Mouse (Mus musculus) embryonic facial prominence, embryonic 13.5 days (tissue): ENCODE measurements around the gene Emsy. TPM values are rescaled to one million over a fixed set of nuclear protein-coding genes. Genes with fewer than 3 reads are reported as not detected.

ENCODE experiments used
- ATAC-seq: fragments of 200-750 bp; cut with Nextera tagmentation; 2 replicates; pipeline ENCODE4 v1.8.0; 2017; ENCODE audit warnings: low read depth; ENCODE audit not compliant: insufficient number of reproducible peaks, insufficient read depth, low FRiP score, low TSS enrichment
- H3K27ac ChIP-seq: fragments of 300-500 bp; sonication (generic); 2 replicates; pipeline ENCODE4 v1.5.1; 2015; ENCODE audit warnings: moderate library complexity, mild to moderate bottlenecking, inconsistent platforms
- H3K27me3 ChIP-seq: fragments of 300-500 bp; sonication (generic); 2 replicates; pipeline ENCODE4 v1.6.1; 2015; ENCODE audit warnings: mild to moderate bottlenecking, inconsistent platforms
- H3K36me3 ChIP-seq: fragments of 300-500 bp; sonication (generic); 2 replicates; pipeline ENCODE4 v1.6.1; 2015; ENCODE audit warnings: mild to moderate bottlenecking, inconsistent platforms
- H3K4me1 ChIP-seq: fragments of 300-500 bp; sonication (generic); 2 replicates; pipeline ENCODE4 v1.6.1; 2015; ENCODE audit warnings: inconsistent platforms
- H3K4me2 ChIP-seq: fragments of 300-500 bp; sonication (generic); 2 replicates; pipeline ENCODE4 v1.6.1; 2015; ENCODE audit warnings: moderate library complexity, mild to moderate bottlenecking, inconsistent platforms
- H3K4me3 ChIP-seq: fragments of 300-500 bp; sonication (generic); 2 replicates; pipeline ENCODE4 v1.5.1; 2015; ENCODE audit warnings: mild to moderate bottlenecking, inconsistent platforms
- H3K9ac ChIP-seq: fragments of 300-500 bp; sonication (generic); 2 replicates; pipeline ENCODE4 v1.6.1; 2015; ENCODE audit warnings: mild to moderate bottlenecking, inconsistent platforms
- H3K9me3 ChIP-seq: fragments of 300-500 bp; sonication (generic); 2 replicates; pipeline ENCODE4 v1.6.1; 2016; ENCODE audit warnings: inconsistent platforms
- WGBS: fragments of 180-500 bp; shearing (Covaris S2); methylation state at CpG from one replicate; pipeline ENCODE4 v1.1.7; 2015; ENCODE audit warnings: mixed read lengths; 5-methylcytosine and 5-hydroxymethylcytosine counted together
- polyA plus RNA-seq: library from polyadenylated mRNA; unstranded; fragments of >200 nt; fragmentation: Nextera tagmentation; extraction: Ambion mirVana; gene quantifications from 2 replicates; pipeline ENCODE4 v1.2.1, GENCODE M21; 2015

The Emsy gene
- polyA plus RNA-seq, 1 experiment from 2014 or later, result 31.0 TPM

GRCm38 (mm10) chr7:98690126-98690525 lies 33.5 kb upstream of the Emsy start:
- peaks cover 29% of the 10 kb centered on the region for H3K4me1 ChIP-seq
- no peak overlapping the region for H3K9ac ChIP-seq
- 92% methylated on average over 1 of the region's 1 CpGs for WGBS
- H3K4me3 ChIP-seq, result no peak overlapping the region
- no peak for ATAC-seq
- no peaks in the 10 kb centered on the region for H3K9me3 ChIP-seq
- H3K27me3 ChIP-seq, result no peaks in the 10 kb centered on the region
- H3K4me2 ChIP-seq, result no peak overlapping the region
- H3K36me3 ChIP-seq, result no peaks in the 10 kb centered on the region
- no peak overlapping the region for H3K27ac ChIP-seq

DNA sequence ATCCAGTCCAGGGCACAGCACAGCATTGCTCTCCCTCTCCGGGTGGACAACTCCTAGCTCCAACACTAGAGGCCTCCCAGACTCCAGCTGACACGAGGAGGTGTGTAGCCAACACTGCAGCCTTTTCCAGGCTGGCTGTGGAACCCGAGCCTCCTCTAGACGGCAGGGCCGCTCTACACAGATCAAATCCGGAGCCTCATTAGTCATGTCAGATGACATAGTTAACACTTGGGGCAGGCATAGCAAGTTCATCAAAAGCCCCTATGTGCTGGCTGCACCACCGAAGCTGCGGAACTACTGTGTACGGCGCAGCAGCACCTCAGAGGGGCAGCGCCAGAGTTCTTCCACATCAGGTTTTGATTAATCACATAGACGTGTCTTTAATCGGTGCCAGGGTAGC lies 29.3 kb upstream of the Emsy start:
- H3K9me3 ChIP-seq, result no peaks in the 10 kb centered on the region
- H3K9ac ChIP-seq, result 0 out of 2 replicates have a peak overlapping the region, but pooled peaks have one; percentile 40
- peak; percentile 85 for ATAC-seq
- H3K4me2 ChIP-seq, result peak overlapping the region; percentile 47
- H3K27ac ChIP-seq, result peak overlapping the region; percentile 48; the same call in 1 of the 2 replicates
- H3K4me1 ChIP-seq, result peaks cover 14% of the 10 kb centered on the region
- WGBS, result 18% methylated on average over 13 of the region's 13 CpGs
- H3K4me3 ChIP-seq, result peak overlapping the region; percentile 13
- H3K27me3 ChIP-seq, result 0 out of 2 replicates have a peak, but pooled peaks cover 3% of the 10 kb centered on the region
- no peaks in the 10 kb centered on the region for H3K36me3 ChIP-seq

DNA sequence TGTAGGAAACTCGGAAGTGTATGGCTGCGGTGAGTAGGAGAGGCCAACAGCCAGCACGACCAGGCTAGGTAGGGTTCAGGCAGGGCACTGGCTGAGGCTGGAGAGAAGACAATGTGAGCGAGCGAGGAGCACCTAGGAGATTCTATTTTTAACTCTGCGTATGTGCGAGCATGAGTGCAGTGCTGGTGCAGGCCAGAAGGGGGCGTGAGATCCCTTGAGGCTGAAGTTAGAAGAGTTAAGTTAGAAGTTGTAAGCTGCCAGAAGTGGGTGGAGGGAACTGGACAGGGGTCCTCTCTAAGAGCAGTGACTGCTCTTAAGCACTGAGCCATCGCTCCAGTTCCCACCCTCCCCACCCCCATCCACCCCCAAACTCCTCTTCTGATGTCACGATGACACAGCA lies 26.2 kb upstream of the Emsy start:
- ATAC-seq, result no peak
- WGBS, result 91% methylated on average over 10 of the region's 10 CpGs
- Histone ChIP-seq H3K27ac (no peak overlapping the region), H3K9ac (no peak overlapping the region), H3K4me2 (no peak overlapping the region), H3K4me1 (peaks cover 21% of the 10 kb centered on the region), H3K36me3 (no peaks in the 10 kb centered on the region), H3K4me3 (no peak overlapping the region), H3K27me3 (0 out of 2 replicates have a peak, but pooled peaks cover 3% of the 10 kb centered on the region), H3K9me3 (no peaks in the 10 kb centered on the region)

DNA sequence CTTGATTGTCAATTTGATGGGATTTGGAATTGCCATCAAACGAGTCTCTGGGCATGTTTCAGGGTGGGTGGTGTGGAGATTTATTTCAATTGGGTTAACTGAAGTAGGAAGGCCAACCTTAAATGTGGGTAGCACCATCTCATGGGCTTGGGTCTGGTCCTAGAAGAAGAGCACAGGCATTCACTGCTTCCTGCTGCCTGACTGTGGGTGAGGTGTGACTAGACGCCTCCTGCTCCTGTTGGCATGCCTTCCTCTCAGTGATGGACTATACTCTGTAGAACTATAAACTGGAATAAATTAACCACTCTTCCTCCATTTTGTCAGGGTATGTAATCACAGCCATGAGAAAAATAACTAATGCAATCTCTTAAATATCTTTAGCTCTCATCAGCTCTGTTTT lies 24.1 kb upstream of the Emsy start:
- ATAC-seq, result no peak
- Histone ChIP-seq H3K9me3 (no peaks in the 10 kb centered on the region), H3K4me2 (no peak overlapping the region), H3K36me3 (no peaks in the 10 kb centered on the region), H3K9ac (no peak overlapping the region), H3K4me3 (no peak overlapping the region), H3K4me1 (peaks cover 12% of the 10 kb centered on the region), H3K27ac (no peak overlapping the region), H3K27me3 (0 out of 2 replicates have a peak, but pooled peaks cover 3% of the 10 kb centered on the region)
- WGBS, result 52% methylated on average over 2 of the region's 2 CpGs

DNA sequence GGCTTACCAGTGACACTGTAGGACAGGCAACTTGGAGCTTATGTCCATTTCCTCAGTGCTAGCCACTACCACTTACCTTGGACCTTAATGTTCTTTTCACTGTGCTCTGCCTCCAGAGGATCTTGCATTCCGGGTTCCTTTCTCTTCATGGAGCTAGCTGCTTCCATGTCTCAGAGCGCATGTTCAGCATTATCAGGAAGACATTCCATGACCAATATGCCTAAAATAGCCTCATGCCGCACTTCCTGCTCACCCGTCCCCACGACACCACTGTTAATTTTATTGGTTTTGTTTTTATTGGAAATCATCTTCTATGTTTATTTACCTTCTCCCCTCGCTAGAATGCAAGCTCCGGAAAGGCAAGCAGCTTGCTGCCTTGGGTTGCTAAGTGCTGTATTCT lies 21.9 kb upstream of the Emsy start:
- Histone ChIP-seq H3K4me1 (peaks cover 9% of the 10 kb centered on the region), H3K27ac (no peak overlapping the region), H3K27me3 (no peaks in the 10 kb centered on the region), H3K4me3 (no peak overlapping the region), H3K36me3 (no peaks in the 10 kb centered on the region), H3K9ac (no peak overlapping the region), H3K9me3 (no peaks in the 10 kb centered on the region), H3K4me2 (peak overlapping the region; percentile 37)
- ATAC-seq, result no peak
- 36% methylated on average over 7 of the region's 7 CpGs for WGBS

DNA sequence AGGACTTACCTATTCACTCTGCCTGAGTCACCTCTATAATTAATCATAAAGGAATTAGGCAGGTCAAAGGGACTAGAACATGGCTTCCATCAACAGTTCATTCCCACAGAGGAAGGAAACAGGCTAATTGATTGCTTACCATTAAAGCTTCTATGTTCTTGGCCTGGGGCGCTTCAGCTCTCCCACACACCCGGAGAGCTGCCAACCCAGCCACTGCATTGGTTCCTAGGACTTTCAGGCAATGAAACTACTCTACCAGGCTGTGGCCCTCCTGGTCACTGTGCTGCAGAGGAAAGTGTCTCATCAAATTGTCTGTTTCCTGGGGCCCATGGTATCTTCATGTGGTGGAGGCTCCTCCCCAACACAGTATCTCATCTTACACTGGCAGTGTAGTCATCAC lies 20.9 kb upstream of the Emsy start:
- WGBS, result 59% methylated on average over 2 of the region's 2 CpGs
- Histone ChIP-seq H3K36me3 (no peaks in the 10 kb centered on the region), H3K27ac (no peak overlapping the region), H3K9me3 (no peaks in the 10 kb centered on the region), H3K4me1 (peaks cover 15% of the 10 kb centered on the region), H3K9ac (no peak overlapping the region), H3K27me3 (no peaks in the 10 kb centered on the region), H3K4me2 (no peak overlapping the region), H3K4me3 (no peak overlapping the region)
- no peak for ATAC-seq

DNA sequence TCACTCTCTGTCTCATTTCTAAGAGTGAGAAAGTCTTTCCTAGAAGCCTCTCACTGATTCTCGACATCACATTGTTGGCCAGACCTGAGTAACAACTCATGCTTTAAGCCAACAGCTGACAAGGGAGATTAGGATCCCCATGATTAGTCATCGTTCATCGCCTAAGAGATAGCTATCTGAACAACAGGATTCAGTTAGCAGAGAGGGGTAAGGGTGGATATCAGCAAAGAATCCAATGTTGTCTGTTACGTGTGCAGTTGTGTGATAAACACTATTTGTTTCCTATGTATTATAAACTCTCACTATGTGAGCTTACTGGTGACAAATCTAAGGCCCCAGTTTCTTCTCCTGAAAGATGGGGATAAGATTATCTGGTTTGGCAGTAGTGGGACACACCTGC lies 17.8 kb upstream of the Emsy start:
- Histone ChIP-seq H3K4me2 (no peak overlapping the region), H3K9ac (no peak overlapping the region), H3K27ac (no peak overlapping the region), H3K36me3 (no peaks in the 10 kb centered on the region), H3K27me3 (peaks cover 3% of the 10 kb centered on the region; the same call in 1 of the 2 replicates), H3K4me3 (no peak overlapping the region), H3K4me1 (peaks cover 29% of the 10 kb centered on the region), H3K9me3 (no peaks in the 10 kb centered on the region)
- whole genome bisulfite sequencing, result 77% methylated on average over 4 of the region's 4 CpGs
- no peak for ATAC-seq

GRCm38 (mm10) chr7:98672241-98672955 lies 15.8 kb upstream of the Emsy start:
- Histone ChIP-seq H3K9me3 (no peaks in the 10 kb centered on the region), H3K9ac (no peak overlapping the region), H3K36me3 (no peaks in the 10 kb centered on the region), H3K27ac (peak overlapping the region; percentile 24; the same call in 1 of the 2 replicates), H3K4me2 (peak overlapping the region; percentile 0; the same call in 1 of the 2 replicates), H3K27me3 (peaks cover 3% of the 10 kb centered on the region; the same call in 1 of the 2 replicates), H3K4me1 (peaks cover 35% of the 10 kb centered on the region), H3K4me3 (no peak overlapping the region)
- WGBS, result 23% methylated on average over 11 of the region's 11 CpGs
- ATAC-seq, result no peak

DNA sequence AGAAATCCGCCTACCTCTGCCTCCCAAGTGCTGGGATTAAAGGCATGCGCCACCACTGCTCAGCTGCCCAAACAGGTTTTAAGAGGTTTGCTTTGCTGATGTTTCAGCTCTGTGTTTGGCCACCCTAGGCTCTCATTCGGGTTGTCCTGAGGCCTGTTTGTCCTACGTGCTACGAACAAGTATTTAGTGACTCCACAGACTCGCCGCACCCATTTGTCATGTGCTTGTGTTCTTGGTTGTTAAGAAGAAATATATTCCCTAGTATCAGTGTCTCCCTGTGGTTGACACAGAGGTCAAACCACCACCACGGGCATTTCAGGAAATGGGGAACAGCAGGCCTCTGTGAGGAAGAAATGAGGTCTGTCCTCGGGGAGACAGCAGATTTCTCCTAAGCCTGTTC lies 14.8 kb upstream of the Emsy start:
- Histone ChIP-seq H3K27me3 (peaks cover 3% of the 10 kb centered on the region; the same call in 1 of the 2 replicates), H3K27ac (0 out of 2 replicates have a peak overlapping the region, but pooled peaks have one; percentile 24), H3K9me3 (no peaks in the 10 kb centered on the region), H3K4me2 (no peak overlapping the region), H3K36me3 (no peaks in the 10 kb centered on the region), H3K4me1 (peaks cover 35% of the 10 kb centered on the region), H3K4me3 (no peak overlapping the region), H3K9ac (no peak overlapping the region)
- no peak for ATAC-seq
- WGBS, result 45% methylated on average over 9 of the region's 9 CpGs

- Histone ChIP-seq H3K4me1 (peaks cover 35% of the 10 kb centered on the region), H3K9me3 (no peaks in the 10 kb centered on the region), H3K4me2 (no peak overlapping the region), H3K27ac (no peak overlapping the region), H3K27me3 (peaks cover 3% of the 10 kb centered on the region; the same call in 1 of the 2 replicates), H3K9ac (no peak overlapping the region), H3K36me3 (no peaks in the 10 kb centered on the region), H3K4me3 (no peak overlapping the region)
- WGBS, result 88% methylated on average over 4 of the region's 4 CpGs
- ATAC-seq, result no peak
These were observed 14.2 kb upstream of the Emsy start for GRCm38 (mm10) chr7:98670831-98671230.

DNA sequence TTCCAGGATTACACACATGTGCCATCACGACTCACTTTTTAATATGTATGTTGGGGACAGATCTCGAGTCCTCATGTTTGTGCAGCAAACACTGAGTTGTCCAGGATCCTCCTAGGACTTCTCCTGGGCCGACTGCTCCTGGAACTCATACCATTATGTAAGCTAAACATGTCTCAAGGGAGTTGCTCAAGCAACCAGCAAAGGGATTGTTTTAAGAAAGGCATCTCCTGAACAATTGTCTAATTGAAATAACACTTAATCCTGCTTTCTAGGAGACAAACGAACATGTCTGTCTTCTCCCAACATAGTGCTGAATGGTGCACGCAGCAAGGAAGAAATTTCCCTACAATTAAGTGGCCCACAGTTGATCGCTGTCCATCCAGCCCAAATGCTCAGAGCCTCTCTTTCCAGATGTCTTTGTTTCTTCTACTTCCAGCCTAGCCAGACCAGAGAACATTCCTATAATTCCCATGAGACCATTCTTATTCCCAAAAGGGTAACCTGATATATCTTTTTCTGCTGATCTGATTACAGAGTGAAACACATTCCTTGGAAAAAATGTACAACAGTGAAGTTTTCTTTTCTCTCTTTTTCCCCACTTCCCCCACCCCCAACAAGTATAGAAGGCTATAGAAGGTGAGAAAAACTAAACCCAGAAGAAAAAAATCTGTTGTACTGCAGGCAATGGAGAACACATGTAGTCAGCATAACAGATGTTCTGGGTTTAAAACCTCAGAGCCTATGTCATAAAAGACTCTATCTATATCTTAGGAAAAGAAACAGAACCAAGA lies 11.6 kb upstream of the Emsy start:
- Histone ChIP-seq H3K4me2 (0 out of 2 replicates have a peak overlapping the region, but pooled peaks have one; percentile 5), H3K9ac (no peak overlapping the region), H3K9me3 (no peaks in the 10 kb centered on the region), H3K27ac (peak overlapping the region; percentile 66), H3K4me1 (peaks cover 44% of the 10 kb centered on the region), H3K27me3 (peaks cover 3% of the 10 kb centered on the region; the same call in 1 of the 2 replicates), H3K36me3 (no peaks in the 10 kb centered on the region), H3K4me3 (no peak overlapping the region)
- 28% methylated on average over 6 of the region's 6 CpGs for WGBS
- ATAC-seq, result no peak
